Mouse (Mus musculus) lung, postnatal 0 days (tissue): ENCODE measurements around the gene Sox15. TPM values are rescaled to one million over a fixed set of nuclear protein-coding genes. Genes with fewer than 3 reads are reported as not detected.

ENCODE experiments used
- ATAC-seq: fragments of 200-750 bp; cut with Nextera tagmentation; 2 replicates; pipeline ENCODE4 v1.8.0; 2017; ENCODE audit warnings: moderate library complexity
- DNase-seq: peaks from one replicate; pipeline ENCODE4 v3.0.0-alpha.2; 2016; ENCODE audit warnings: low spot score
- H3K27ac ChIP-seq: fragments of 300-500 bp; sonication (generic); 2 replicates; pipeline ENCODE4 v1.5.1; 2014; ENCODE audit warnings: antibody characterized with exemption, mild to moderate bottlenecking, low read length, mixed read lengths
- H3K27me3 ChIP-seq: fragments of 300-500 bp; sonication (generic); replicated peaks from 2 replicates; pipeline ENCODE4 v1.6.1; 2014; ENCODE audit warnings: low read length, mixed read lengths; ENCODE audit not compliant: insufficient read depth
- H3K36me3 ChIP-seq: fragments of 300-500 bp; sonication (generic); 2 replicates; pipeline ENCODE4 v1.6.1; 2014; ENCODE audit warnings: low read length, mixed read lengths; ENCODE audit not compliant: insufficient read depth
- H3K4me1 ChIP-seq: fragments of 300-500 bp; sonication (generic); 2 replicates; pipeline ENCODE4 v1.6.1; 2014; ENCODE audit warnings: antibody characterized with exemption, low read depth, low read length, mixed read lengths; ENCODE audit not compliant: insufficient read depth
- H3K4me2 ChIP-seq: fragments of 300-500 bp; sonication (generic); replicated peaks from 2 replicates; pipeline ENCODE4 v1.6.1; 2014; ENCODE audit warnings: low read depth, mild to moderate bottlenecking, low read length, moderate library complexity, mixed read lengths
- H3K4me3 ChIP-seq: fragments of 300-500 bp; sonication (generic); 2 replicates; pipeline ENCODE4 v1.5.1; 2014; ENCODE audit warnings: low read depth, low read length
- H3K9ac ChIP-seq: fragments of 300-500 bp; sonication (generic); replicated peaks from 2 replicates; pipeline ENCODE4 v1.6.1; 2014; ENCODE audit warnings: low read depth, mild to moderate bottlenecking
- H3K9me3 ChIP-seq: fragments of 300-500 bp; sonication (generic); 2 replicates; pipeline ENCODE4 v1.6.1; 2016; ENCODE audit warnings: low read length, mixed read lengths
- CTCF ChIP-seq: IDR thresholded peaks from 2 replicates; pipeline ENCODE4 v1.5.1; 2016; ENCODE audit warnings: antibody characterized with exemption, mild to moderate bottlenecking
- EP300 ChIP-seq: IDR thresholded peaks from 2 replicates; pipeline ENCODE4 v1.6.1; 2016; ENCODE audit warnings: antibody characterized with exemption, mild to moderate bottlenecking, control low read depth
- WGBS: fragments of 180-500 bp; shearing (Covaris S2); extraction: QIAGEN DNeasy Blood & Tissue Kit; methylation state at CpG from one replicate; pipeline ENCODE4 v1.1.7; 2014; 5-methylcytosine and 5-hydroxymethylcytosine counted together
- polyA plus RNA-seq: library from polyadenylated mRNA; unstranded; fragments of >200 nt; fragmentation: Nextera tagmentation; extraction: Ambion mirVana; gene quantifications from 2 replicates; pipeline ENCODE4 v1.2.1, GENCODE M21; 2015

Gene Sox15
- polyA plus RNA-seq, 1 experiment from 2014 or later = 0.14 TPM

DNA sequence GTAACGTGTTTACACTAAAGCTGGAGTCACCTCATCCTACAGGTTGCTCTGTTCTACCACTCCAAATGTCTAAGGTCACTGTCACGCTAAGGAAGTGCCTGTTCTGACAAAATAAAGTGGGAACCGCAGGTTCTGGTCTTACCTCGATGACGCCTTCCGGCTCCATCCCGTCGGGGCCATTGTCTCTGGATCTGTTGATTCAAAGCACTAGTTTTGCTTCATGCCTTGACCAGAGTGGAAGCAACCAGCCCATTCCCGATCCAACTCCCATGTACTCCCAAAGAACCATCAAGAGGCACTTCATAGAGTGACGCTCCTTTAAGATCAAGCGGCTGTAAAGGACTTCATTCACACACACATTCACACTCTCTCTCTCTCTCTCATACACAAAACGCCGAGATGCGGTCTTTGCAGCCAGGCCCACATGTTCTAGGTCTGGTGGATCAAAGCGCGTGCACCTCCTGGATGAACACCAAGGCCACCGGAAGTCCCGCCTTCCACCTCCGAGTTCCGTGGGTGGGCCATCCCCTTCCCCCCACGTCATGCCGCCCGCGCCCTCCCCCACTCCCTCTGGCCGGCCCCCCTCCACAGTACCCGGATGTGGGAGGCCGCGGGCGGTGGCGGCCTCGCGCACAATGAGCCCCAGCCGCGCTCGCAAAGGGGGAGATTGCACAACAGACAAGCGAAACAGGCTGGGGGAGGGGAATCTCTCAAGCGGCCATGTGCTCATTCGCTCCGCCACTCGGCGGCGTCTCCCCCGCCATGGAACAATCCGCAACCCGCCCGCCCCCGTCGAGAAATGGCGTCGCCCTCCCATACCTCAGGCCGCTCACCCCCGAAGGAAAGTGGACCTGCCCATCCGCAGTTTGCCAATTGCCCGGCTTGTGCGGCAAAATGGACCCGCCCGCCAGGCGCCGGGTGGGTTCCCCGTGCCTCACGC, 15.9 kb downstream of the Sox15 start:
- Histone ChIP-seq H3K27ac (peak overlapping the region; percentile 100), H3K4me1 (peaks cover 4% of the 10 kb centered on the region; the same call in 1 of the 2 replicates), H3K9ac (peak overlapping the region; percentile 99), H3K36me3 (peaks cover 44% of the 10 kb centered on the region), H3K4me2 (peak overlapping the region; percentile 67), H3K4me3 (peak overlapping the region; percentile 100), H3K9me3 (no peaks in the 10 kb centered on the region), H3K27me3 (no peaks in the 10 kb centered on the region)
- DNase-seq (peak; percentile 99), ATAC-seq (peak; percentile 82)
- under 1% methylated on average over 45 of the region's 61 CpGs for WGBS
- TF ChIP-seq CTCF = peak; percentile 44
- TF ChIP-seq EP300 = no peak

DNA sequence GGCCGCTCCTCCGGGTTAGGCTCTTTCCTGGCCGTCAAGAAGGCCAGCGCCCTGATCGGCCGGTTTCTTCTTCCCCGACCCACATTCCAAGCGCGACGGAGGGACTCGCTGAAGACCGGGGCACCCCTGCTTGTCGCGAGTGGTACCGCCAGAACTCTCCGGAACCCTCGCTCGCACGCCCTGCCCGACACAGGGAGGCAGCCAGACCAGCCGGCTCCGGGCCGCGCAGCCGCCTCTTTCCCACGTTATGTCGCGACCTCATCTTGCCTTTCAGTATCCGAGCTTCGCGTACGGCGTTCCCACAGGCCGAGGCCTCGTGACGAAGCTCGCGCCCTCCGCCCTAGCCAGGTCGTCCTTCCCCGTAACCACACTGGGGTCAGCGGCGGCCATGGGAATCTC, 16.6 kb downstream of the Sox15 start:
- peaks cover 48% of the 10 kb centered on the region for H3K36me3 ChIP-seq
- peak; percentile 3; the same call in 1 of the 2 replicates for ATAC-seq
- peak overlapping the region; percentile 100 for H3K27ac ChIP-seq
- peak overlapping the region; percentile 67 for H3K4me2 ChIP-seq
- H3K27me3 ChIP-seq = no peaks in the 10 kb centered on the region
- WGBS = 2% methylated on average over 42 of the region's 43 CpGs
- no peak for TF ChIP-seq EP300
- TF ChIP-seq CTCF = no peak
- H3K4me3 ChIP-seq = peak overlapping the region; percentile 100
- H3K9ac ChIP-seq = peak overlapping the region; percentile 99
- no peak for DNase-seq
- H3K9me3 ChIP-seq = no peaks in the 10 kb centered on the region
- peaks cover 4% of the 10 kb centered on the region; the same call in 1 of the 2 replicates for H3K4me1 ChIP-seq

DNA sequence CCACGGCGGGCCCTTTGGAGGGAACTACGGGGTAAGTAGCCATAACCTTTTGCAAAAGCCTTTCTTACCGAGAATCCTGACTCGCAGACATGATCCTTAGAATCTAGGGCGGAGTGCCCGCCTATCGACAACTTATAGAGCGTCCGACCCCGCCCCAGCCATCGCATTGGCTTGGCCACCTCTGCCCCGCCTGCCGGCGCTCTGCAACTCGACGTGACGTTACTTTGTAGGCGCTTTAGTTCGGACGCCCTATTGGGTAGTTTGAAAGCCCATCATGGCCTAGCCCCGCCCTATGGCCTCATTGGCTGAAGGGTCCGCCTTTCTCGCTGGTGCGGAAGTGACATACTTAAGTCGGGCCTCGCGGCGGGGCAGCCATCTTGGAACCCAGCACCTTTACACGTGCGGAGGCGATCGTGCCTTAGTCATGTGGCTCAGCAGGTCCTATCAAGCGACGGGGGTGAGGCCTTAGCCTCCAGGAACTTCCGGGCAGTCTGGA, 17.1 kb downstream of the Sox15 start, which contains the start of gene Eif4a1:
Gene Eif4a1, minus strand, starts transcription at position 213 of the 496 bp plus-strand sequence.
- ATAC-seq (peak; percentile 94), DNase-seq (peak; percentile 100)
- Histone ChIP-seq H3K27me3 (no peaks in the 10 kb centered on the region), H3K4me3 (peak within 1 kb of the TSS; percentile 100), H3K9me3 (no peaks in the 10 kb centered on the region), H3K27ac (peak within 1 kb of the TSS; percentile 100), H3K36me3 (peaks cover 53% of the 10 kb centered on the region), H3K4me1 (peaks cover 4% of the 10 kb centered on the region; the same call in 1 of the 2 replicates), H3K4me2 (peak within 1 kb of the TSS; percentile 67), H3K9ac (peak within 1 kb of the TSS; percentile 99)
- TF ChIP-seq CTCF (0 out of 2 replicates have a peak, but pooled peaks have one; percentile 17), EP300 (no peak)
- under 1% methylated on average over 36 of the region's 36 CpGs for WGBS

DNA sequence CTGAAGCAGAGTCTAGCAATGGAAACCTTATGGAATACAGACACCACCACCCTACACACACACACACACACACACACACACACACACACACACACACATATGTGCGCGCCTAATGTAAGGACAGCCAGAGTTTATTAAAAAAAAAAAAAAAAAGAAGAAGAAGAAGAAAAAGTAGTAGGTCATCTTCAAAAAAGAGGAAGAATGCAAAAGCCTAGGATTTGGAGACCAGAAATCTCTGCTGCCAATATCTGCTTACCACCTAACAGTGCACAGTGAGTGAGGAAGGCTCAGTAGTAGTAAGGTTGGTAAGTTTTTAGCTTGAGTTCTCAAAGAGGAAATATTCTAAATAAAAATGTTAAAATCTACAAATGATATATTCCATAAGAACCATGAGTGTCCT, 24.0 kb downstream of the Sox15 start:
- Histone ChIP-seq H3K9me3 (no peaks in the 10 kb centered on the region), H3K27me3 (no peaks in the 10 kb centered on the region), H3K4me3 (no peak overlapping the region), H3K4me2 (no peak overlapping the region), H3K9ac (no peak overlapping the region), H3K4me1 (peaks cover 16% of the 10 kb centered on the region), H3K36me3 (peaks cover 23% of the 10 kb centered on the region; the same call in 1 of the 2 replicates), H3K27ac (no peak overlapping the region)
- 96% methylated on average over 2 of the region's 2 CpGs for WGBS
- DNase-seq (no peak), ATAC-seq (no peak)
- TF ChIP-seq CTCF (no peak), EP300 (no peak)

DNA sequence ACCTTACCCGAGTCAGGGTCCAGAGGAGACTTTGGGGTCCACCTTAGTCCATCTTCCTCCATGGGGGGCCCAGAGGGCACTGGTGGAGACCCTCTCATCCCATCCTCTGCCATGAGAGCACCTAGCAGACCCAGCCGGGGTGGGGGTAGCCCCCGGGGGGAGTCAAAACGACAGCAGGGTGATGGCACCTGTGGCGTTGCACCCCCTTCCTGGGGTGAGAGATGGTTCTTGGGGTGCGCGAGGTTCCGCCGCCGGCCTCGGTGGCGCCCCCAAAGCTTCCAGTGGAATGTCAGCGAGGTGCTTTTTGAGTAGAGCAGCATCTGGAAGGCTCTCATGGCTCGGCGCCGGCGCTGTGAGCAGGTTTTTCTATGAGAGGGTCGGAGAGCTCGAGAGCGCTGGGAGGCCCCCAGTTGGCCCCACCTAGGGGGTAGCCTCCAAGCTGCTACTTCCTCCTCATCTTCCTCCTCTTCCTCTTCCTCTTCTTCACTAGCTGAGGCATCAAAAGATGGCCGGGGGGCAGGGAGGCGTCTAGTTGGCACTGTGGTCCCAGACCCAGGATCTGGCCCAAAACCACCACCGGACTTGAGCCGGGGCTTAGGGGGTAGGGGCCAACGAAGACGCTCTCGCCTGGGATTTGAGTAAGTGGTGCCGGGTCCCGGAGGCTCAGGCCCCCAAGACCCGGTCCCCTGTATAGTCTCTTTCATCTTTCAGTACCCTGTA, 25.2 kb downstream of the Sox15 start:
- peaks cover 28% of the 10 kb centered on the region for H3K4me1 ChIP-seq
- H3K9ac ChIP-seq = no peak overlapping the region
- no peak overlapping the region for H3K27ac ChIP-seq
- peaks cover 13% of the 10 kb centered on the region; the same call in 1 of the 2 replicates for H3K36me3 ChIP-seq
- H3K4me3 ChIP-seq = peak overlapping the region; percentile 83; the same call in 1 of the 2 replicates
- no peaks in the 10 kb centered on the region for H3K27me3 ChIP-seq
- DNase-seq (no peak), ATAC-seq (no peak)
- H3K9me3 ChIP-seq = no peaks in the 10 kb centered on the region
- H3K4me2 ChIP-seq = peak overlapping the region; percentile 84; the same call in 1 of the 2 replicates
- TF ChIP-seq CTCF = no peak
- TF ChIP-seq EP300 = no peak
- WGBS = 87% methylated on average over 29 of the region's 30 CpGs
